Mouse (Mus musculus) adrenal gland, postnatal 4 days (tissue): ENCODE results near the gene Hddc3. TPM values are rescaled to one million over a fixed set of nuclear protein-coding genes. Genes with fewer than 3 reads are reported as not detected.
A peak's percentile ranks its signal among the peaks of the same experiment; 100 is the strongest.

ENCODE experiments used
- DNase-seq, 2 experiments: peaks; one replicate each; pipeline ENCODE4 v3.0.0; 2021 to 2022; ENCODE audit warnings: low spot score in 2 of 2, mixed read lengths in 2 of 2
- total RNA-seq, 2 experiments: library from RNA; stranded (reverse); gene quantifications; 2 replicates each; pipeline ENCODE4 v1.2.3; 2021

Hddc3 gene
- total RNA-seq, 2 experiments from 2014 or later, result 41.8 to 42.4 TPM

DNA sequence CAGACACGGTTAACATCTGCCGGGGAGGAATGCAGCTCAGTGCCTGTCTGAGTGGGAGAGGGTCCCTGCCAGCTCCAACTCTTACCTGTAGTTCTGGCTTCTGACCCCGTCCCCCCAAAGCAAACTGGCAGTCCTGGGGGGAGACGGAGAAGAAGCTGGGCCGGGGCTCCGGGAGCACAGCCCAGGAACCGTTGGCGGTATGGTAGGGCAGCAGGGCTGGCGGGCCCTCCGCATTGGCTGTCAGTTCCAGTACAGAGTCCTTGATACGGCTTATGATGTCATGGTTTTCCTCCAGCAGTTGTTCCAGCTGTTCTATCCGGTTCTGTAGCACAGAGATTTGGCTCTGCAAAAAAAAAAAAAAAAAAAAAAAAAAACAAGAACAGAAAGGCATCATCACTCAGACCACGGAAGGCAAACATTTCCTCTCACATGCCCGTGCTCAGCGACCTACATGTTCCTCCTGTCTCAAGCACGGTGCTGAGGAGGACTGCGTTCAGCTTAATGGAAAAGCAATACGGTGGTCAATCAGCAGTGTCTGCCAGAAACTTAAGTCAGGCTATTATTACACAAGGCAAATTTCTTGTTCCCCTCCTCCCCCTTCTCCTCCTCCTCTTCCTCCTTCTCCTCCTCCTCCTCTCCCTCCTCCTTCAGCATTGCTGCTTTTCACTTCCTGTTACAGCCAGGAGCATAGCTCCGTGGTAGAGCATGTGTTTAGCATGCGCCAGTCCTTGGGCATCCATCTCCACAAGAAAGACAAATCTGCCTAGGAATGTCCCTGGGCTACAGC lies 25.9 kb downstream of the Hddc3 start:
- no peak for DNase-seq

GRCm38 (mm10) chr7:80369461-80369860 lies 26.6 kb downstream of the Hddc3 start:
- DNase-seq, result no peak

- DNase-seq, result no peak
These were observed 27.1 kb downstream of the Hddc3 start for GRCm38 (mm10) chr7:80369967-80370431.

- peak; percentile 32 to 50 for DNase-seq
These were observed 27.7 kb downstream of the Hddc3 start for GRCm38 (mm10) chr7:80370649-80371040.

GRCm38 (mm10) chr7:80371041-80371751 lies 28.3 kb downstream of the Hddc3 start, which contains the start of gene Man2a2:
Man2a2 (minus strand) TSS chr7:80371375.
- peak; percentile 64 for DNase-seq

GRCm38 (mm10) chr7:80372166-80372565 lies 29.3 kb downstream of the Hddc3 start:
- DNase-seq, result no peak

- DNase-seq, result no peak
These were observed 29.8 kb downstream of the Hddc3 start for GRCm38 (mm10) chr7:80372667-80373066.

DNA sequence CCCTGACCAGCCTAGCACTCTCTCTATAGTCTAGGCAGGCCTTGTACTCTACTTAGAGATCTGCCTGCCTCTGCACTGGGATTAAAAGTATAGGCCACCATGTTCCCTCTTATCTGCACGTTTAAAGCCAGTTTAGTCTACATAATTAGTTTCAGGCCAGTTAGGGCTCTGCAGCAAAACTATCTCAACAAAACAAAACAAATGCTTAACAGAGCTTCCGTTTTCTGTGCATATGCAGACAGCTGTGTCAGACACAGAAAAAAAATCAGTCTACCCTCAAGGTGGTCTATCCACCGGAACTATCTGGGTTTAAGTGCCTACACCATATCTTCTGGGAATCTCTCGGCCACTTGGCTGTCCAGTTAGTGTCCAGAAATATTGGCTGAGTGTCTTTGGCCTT lies 30.4 kb downstream of the Hddc3 start:
- DNase-seq, result no peak

DNA sequence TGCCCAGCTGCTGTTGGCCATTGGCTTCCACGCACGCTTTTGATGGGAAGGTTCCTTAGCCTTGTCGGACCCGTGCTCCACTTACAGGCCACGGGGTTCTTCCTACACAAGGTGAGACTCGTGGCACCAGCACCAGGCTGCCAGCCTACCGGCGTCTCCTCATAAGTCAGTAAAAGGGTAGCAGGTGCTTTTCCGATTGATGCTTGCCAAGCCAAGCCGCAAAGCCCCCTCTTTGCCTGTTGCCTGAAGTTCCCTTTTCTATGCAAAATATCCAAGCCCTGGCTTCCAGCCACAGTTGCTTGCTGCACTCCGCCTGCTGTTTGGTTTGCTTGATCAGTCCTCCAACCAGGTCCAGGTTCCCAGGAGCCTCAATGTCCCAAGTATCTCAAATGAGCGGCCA lies 30.9 kb downstream of the Hddc3 start:
- no peak for DNase-seq

DNA sequence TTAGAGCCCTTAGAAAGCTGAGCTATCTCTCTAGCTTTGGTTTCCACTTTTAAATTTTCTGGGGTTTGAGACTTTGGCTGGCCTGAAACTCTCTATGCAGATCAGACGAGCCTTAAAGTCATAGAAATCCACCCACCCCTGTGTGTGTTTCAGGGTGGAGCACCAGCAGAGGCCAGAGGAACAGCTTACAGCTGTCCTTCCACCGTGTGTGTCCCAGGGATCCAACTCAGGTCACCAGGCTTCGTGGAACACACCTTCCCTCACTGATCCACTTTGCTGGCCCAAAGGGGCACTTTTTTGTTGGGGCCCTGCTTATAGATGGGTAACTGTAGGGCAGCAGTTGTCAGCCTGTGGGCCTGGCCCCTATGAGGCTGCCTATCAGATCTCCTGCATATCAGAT lies 31.4 kb downstream of the Hddc3 start:
- no peak for DNase-seq

- no peak for DNase-seq
These were observed 31.8 kb downstream of the Hddc3 start for GRCm38 (mm10) chr7:80374733-80375132.

DNA sequence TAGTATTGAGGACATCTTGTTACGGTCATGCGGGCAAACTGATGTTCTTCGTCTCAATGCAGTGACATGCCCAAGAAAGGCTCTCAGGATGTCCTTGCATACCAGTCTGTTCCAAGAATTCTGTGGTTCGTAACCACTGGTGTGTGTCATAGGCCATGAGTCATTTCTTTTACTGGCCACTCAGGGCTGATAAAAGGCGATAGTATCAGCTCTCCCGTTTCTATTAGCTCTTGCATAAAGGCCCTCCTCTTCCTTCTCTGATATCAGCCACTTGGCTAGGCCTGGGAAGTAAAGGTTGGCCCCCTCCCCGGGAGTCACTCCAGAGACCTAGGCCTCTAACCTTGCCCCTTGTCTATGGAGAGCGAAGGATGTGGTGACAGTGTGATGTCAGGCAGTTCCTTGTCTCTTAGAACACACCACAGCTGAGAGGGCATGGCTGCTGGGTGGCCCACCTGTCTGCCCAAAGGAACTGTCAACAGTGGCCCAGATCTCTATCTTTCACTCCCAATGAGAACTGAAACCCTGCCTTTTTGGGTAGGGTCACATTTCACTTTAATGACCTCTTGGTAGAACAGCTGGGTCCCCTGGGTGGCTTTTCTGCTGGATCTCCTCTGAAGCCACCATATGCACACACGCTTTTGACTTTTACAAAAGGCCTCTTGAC lies 32.6 kb downstream of the Hddc3 start:
- DNase-seq, result no peak

DNA sequence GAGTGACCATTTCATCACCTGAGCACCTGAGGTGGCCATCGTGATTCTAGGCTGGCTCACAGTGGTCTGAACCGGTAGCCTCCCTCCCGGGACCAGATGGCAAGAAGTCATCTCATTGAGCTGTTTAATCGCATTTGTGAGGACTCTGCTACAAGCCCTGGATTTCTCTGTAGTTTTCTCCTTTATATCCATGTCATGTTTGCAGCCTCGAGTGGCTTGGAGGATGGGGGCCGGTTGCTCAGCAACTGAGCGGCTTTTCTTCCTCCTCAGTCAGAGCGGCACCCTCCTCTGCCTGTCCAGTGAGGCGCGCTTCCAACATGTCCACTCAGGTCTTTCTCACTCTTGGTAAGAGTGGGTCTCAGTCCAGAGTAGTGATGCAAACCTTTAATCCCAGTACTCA lies 33.3 kb downstream of the Hddc3 start:
- no peak for DNase-seq

DNA sequence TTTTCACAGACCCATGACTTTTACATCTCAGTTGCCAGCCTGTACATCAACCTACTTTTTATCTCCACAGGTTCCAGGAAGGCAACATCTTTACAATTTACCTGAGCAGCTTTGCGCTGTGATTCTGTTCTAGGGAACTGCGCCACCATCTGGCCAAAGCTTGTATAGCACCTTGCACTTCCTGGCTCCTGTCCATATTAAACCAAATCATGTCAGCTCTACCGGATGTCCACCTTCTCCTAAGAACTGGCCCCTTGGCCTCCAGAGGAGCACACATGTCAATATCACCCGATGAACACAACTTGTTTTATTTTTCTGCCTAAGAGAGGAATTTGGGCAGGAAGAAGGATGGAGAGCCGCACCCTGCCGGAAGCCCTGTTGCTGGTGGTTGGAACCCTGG lies 34.6 kb downstream of the Hddc3 start:
- peak in 1 of 2 experiments; percentile 58 for DNase-seq

- no peak for DNase-seq
These were observed 36.6 kb downstream of the Hddc3 start for GRCm38 (mm10) chr7:80379531-80379930.

DNA sequence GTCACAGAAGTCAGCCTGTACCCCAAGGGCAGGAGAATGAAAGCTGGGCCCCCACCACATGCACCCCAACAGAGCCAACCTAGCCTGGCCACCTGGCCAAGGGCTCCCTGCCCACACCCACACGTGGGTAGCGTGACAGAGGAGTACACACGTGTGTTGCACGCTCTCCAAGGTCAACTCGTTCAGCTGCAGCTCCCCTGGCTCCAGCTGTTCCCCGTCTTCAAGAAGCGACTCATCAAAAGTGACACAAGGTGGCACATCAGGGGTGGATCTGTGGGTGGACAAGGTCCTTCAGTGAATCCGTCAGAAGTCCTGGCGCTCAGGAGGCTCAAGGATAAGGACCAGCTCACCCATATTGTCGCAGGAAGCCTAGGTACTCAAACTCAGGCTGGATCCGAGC lies 40.0 kb downstream of the Hddc3 start:
- no peak for DNase-seq

GRCm38 (mm10) chr7:80386235-80386930 lies 43.5 kb downstream of the Hddc3 start:
- DNase-seq, result peak; percentile 75 to 82

DNA sequence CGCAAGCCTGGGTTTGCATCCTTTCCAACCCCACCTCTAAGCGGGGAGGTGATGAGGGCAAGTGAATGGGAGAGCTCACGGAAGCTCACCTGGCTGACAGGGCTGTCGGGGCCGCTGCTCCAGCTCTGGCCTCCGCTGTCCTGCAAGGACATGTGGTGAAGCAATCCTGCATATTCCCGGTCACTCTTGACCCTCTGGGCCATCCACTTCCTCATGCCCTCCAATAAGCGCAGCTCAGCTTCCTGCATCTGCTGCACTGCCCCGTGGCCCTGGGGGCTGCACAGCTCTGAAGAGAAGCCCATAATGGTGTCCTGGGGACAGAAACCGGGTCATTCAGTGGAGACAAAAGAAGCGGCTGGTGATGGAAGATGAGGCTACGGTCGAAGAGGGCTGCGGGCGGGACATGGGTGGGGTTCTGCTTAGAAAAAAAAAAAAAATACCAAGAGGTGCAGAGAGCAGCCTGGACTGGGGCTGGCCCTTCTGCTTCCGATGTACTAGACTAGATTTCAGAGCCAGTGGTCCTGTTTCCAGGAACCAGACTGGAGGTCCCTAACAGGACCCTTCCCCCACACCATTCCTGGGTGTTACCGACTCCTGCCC lies 44.2 kb downstream of the Hddc3 start:
- DNase-seq, result no peak

GRCm38 (mm10) chr7:80387633-80388543 lies 45.0 kb downstream of the Hddc3 start, which contains the start of gene Fes:
Fes (minus strand) TSS chr7:80387946.
- DNase-seq, result peak in 1 of 2 experiments; percentile 47

DNA sequence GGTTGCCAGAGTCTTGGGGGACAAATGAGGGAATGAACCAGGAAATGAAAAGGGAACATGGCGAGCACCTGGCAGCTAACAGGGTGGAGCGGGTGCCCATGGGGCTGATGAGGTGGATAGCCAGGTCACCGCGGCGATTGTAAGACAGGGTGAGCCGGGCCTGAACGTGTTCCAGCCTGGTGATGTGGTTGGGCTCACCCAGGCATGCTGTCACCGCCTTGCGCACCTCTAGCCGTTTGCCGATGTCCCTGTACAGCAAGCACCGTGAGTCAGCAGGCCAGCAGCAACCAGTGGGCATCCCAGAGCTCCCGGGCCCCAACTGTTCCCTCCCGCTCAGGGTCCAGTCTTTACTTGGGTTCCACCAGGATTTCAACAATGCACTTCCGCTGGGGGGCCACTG lies 49.2 kb downstream of the Hddc3 start:
- no peak for DNase-seq
